In genomic region chr10:78009184-78009944, GRCm38 (mm10) we compare ENCODE assay signal across 7 mouse cellular contexts. TPM values are rescaled to one million over a fixed set of nuclear protein-coding genes. Genes with fewer than 3 reads are reported as not detected.
DNase-seq lines count a peak whose midpoint lies in the region; ATAC-seq and TF ChIP-seq lines count a peak whose summit lies in the region.

No protein-coding gene starts in this region.

- TF ChIP-seq POLR2A in small intestine, adult 2 months (IDR thresholded peaks at IDR 0.05; ENCODE audit: low read depth, low read length) = peak; percentile 63; the same call in 1 of the 2 replicates

- peak; percentile 94 for ATAC-seq in intestine, postnatal 0 days
- peak; percentile 97 for ATAC-seq in midbrain, embryonic 12.5 days (ENCODE audit: low FRiP score, low read depth)

- intact Hi-C loops in left cerebral cortex, postnatal 4 days (cut with DNase I) = no loop called here

- DNase-seq in adrenal gland, adult 2 months = peak; percentile 98
- peak; percentile 89 for DNase-seq in embryo, embryonic 11.5 days (ENCODE audit: low read depth, low spot score)
- DNase-seq in gastrocnemius, postnatal 4 days (ENCODE audit: low spot score in 2 of 2) = peak; percentile 85 to 96
- DNase-seq in left cerebral cortex, postnatal 4 days = peak; percentile 97

- peaks cover 17% of the 10 kb centered on the region for H3K4me1 ChIP-seq in intestine, postnatal 0 days (replicated peaks; ENCODE audit: control insufficient read depth, insufficient read depth, low read length)
- H3K4me1 ChIP-seq in midbrain, embryonic 12.5 days = peaks cover 35% of the 10 kb centered on the region
- peaks cover 18% of the 10 kb centered on the region for H3K4me1 ChIP-seq in small intestine, adult 2 months (ENCODE audit: control insufficient read depth, insufficient read depth, insufficient read length, low read length)

- H3K4me3 ChIP-seq in intestine, postnatal 0 days (ENCODE audit: low read depth, low read length) = peak overlapping the region; percentile 78
- peak overlapping the region; percentile 65 for H3K4me3 ChIP-seq in midbrain, embryonic 12.5 days
- peak overlapping the region; percentile 88 for H3K4me3 ChIP-seq in small intestine, adult 2 months (ENCODE audit: low read depth, low read length)

- no peaks in the 10 kb centered on the region for H3K27me3 ChIP-seq in intestine, postnatal 0 days (replicated peaks; ENCODE audit: control insufficient read depth, insufficient read depth, low read length)
- H3K27me3 ChIP-seq in midbrain, embryonic 12.5 days = peaks cover 7% of the 10 kb centered on the region
- H3K27me3 ChIP-seq in small intestine, adult 2 months (ENCODE audit: control insufficient read depth, insufficient read depth, low read length) = no peaks in the 10 kb centered on the region

- peak; percentile 83 for TF ChIP-seq CTCF in intestine, postnatal 0 days (IDR thresholded peaks at IDR 0.05; ENCODE audit: low read depth)
- TF ChIP-seq CTCF in small intestine, adult 2 months (IDR thresholded peaks at IDR 0.05; ENCODE audit: extremely low read depth, insufficient read length, insufficient replicate concordance, low read depth, low read length) = peak; percentile 28; the same call in 1 of the 2 replicates

- peak overlapping the region; percentile 89 for H3K4me2 ChIP-seq in intestine, postnatal 0 days (replicated peaks; ENCODE audit: low read depth)
- peak overlapping the region; percentile 78 for H3K4me2 ChIP-seq in midbrain, embryonic 12.5 days (replicated peaks)

- H3K36me3 ChIP-seq in intestine, postnatal 0 days (ENCODE audit: control insufficient read depth, insufficient read depth) = no peaks in the 10 kb centered on the region
- no peaks in the 10 kb centered on the region for H3K36me3 ChIP-seq in midbrain, embryonic 12.5 days
- no peaks in the 10 kb centered on the region for H3K36me3 ChIP-seq in small intestine, adult 2 months (ENCODE audit: control insufficient read depth, insufficient read depth, low read length)

- peak overlapping the region; percentile 67 for H3K9ac ChIP-seq in intestine, postnatal 0 days (ENCODE audit: low read depth, low read length)
- H3K9ac ChIP-seq in midbrain, embryonic 12.5 days (replicated peaks) = peak overlapping the region; percentile 89

- WGBS in intestine, postnatal 0 days = under 1% methylated on average over 55 of the region's 59 CpGs
- WGBS in midbrain, embryonic 12.5 days = under 1% methylated on average over 58 of the region's 59 CpGs
- WGBS in small intestine, adult 2 months = under 1% methylated on average over 59 of the region's 59 CpGs

- H3K9me3 ChIP-seq in intestine, postnatal 0 days (ENCODE audit: control insufficient read depth) = no peaks in the 10 kb centered on the region
- H3K9me3 ChIP-seq in midbrain, embryonic 12.5 days = no peaks in the 10 kb centered on the region

- peak overlapping the region; percentile 92 for H3K27ac ChIP-seq in intestine, postnatal 0 days (ENCODE audit: low read depth, low read length)
- peak overlapping the region; percentile 94 for H3K27ac ChIP-seq in midbrain, embryonic 12.5 days (replicated peaks)
- peak overlapping the region; percentile 99 for H3K27ac ChIP-seq in small intestine, adult 2 months (ENCODE audit: insufficient read depth, low read depth, low read length)

RNA-seq across cellular contexts. Expression of gene Pfkl, which starts 0.5 kb away (rescaled TPM):
- 100 to 1,000 TPM; 128 to 145 TPM for total RNA-seq in adrenal gland, adult 2 months (2021)
- polyA plus RNA-seq in adrenal gland, adult 2 months (2012; rRNA removed) = 122 and 138 TPM in 2 replicates
- 10 to 100 TPM; 17.0 to 21.0 TPM for total RNA-seq in gastrocnemius, postnatal 4 days (2021)
- 42.3 and 51.1 TPM in 2 replicates for polyA plus RNA-seq in intestine, postnatal 0 days (2015; fragmentation: Nextera tagmentation; extraction: Ambion mirVana)
- total RNA-seq in left cerebral cortex, postnatal 4 days (2021) = 10 to 100 TPM; 73.2 to 83.6 TPM
- 104 and 116 TPM in 2 replicates for polyA plus RNA-seq in midbrain, embryonic 12.5 days (2016; fragmentation: Nextera tagmentation; extraction: Ambion mirVana)
- 31.2 and 39.0 TPM in 2 replicates for polyA plus RNA-seq in small intestine, adult 2 months (2012; rRNA removed)

RNA-seq across cellular contexts. Expression of gene 1810043G02Rik, which starts 31.0 kb away (rescaled TPM):
- total RNA-seq in adrenal gland, adult 2 months (2021) = 10 to 100 TPM; 19.7 to 23.7 TPM
- polyA plus RNA-seq in adrenal gland, adult 2 months (2012; rRNA removed) = 92.1 and 111 TPM in 2 replicates
- total RNA-seq in gastrocnemius, postnatal 4 days (2021) = 10 to 100 TPM; 10.5 to 12.3 TPM
- polyA plus RNA-seq in intestine, postnatal 0 days (2015; fragmentation: Nextera tagmentation; extraction: Ambion mirVana) = 8.5 and 8.6 TPM in 2 replicates
- total RNA-seq in left cerebral cortex, postnatal 4 days (2021) = 10 to 100 TPM; 28.9 to 35.3 TPM
- 32.0 and 32.9 TPM in 2 replicates for polyA plus RNA-seq in midbrain, embryonic 12.5 days (2016; fragmentation: Nextera tagmentation; extraction: Ambion mirVana)
- 11.0 and 14.6 TPM in 2 replicates for polyA plus RNA-seq in small intestine, adult 2 months (2012; rRNA removed)

RNA-seq across cellular contexts. Expression of gene Dnmt3l, which starts 32.4 kb away (rescaled TPM):
- 10 to 100 TPM; 23.2 to 29.5 TPM for total RNA-seq in adrenal gland, adult 2 months (2021)
- 14.6 and 15.5 TPM in 2 replicates for polyA plus RNA-seq in adrenal gland, adult 2 months (2012; rRNA removed)
- not detected for total RNA-seq in gastrocnemius, postnatal 4 days (2021)
- 0.14 and 0.31 TPM in 2 replicates for polyA plus RNA-seq in intestine, postnatal 0 days (2015; fragmentation: Nextera tagmentation; extraction: Ambion mirVana)
- not detected for total RNA-seq in left cerebral cortex, postnatal 4 days (2021)
- polyA plus RNA-seq in midbrain, embryonic 12.5 days (2016; fragmentation: Nextera tagmentation; extraction: Ambion mirVana) = not detected in 2 replicates
- 0.86 and 1.1 TPM in 2 replicates for polyA plus RNA-seq in small intestine, adult 2 months (2012; rRNA removed)

RNA-seq across cellular contexts. Expression of gene Aire, which starts 34.0 kb away (rescaled TPM):
- total RNA-seq in adrenal gland, adult 2 months (2021) = not detected
- polyA plus RNA-seq in adrenal gland, adult 2 months (2012; rRNA removed) = 0.08 TPM in 1 of 2 replicates, not detected in the other
- total RNA-seq in gastrocnemius, postnatal 4 days (2021) = not detected
- 0.04 TPM in 1 of 2 replicates, not detected in the other for polyA plus RNA-seq in intestine, postnatal 0 days (2015; fragmentation: Nextera tagmentation; extraction: Ambion mirVana)
- total RNA-seq in left cerebral cortex, postnatal 4 days (2021) = under 1 TPM; 0.44 TPM
- polyA plus RNA-seq in midbrain, embryonic 12.5 days (2016; fragmentation: Nextera tagmentation; extraction: Ambion mirVana) = 0.17 and 0.35 TPM in 2 replicates
- 0.27 and 0.34 TPM in 2 replicates for polyA plus RNA-seq in small intestine, adult 2 months (2012; rRNA removed)

RNA-seq across cellular contexts. Expression of gene Trpm2, which starts 39.0 kb away (rescaled TPM):
- total RNA-seq in adrenal gland, adult 2 months (2021) = 1 to 10 TPM; 2.6 to 3.2 TPM
- polyA plus RNA-seq in adrenal gland, adult 2 months (2012; rRNA removed) = 3.0 and 3.1 TPM in 2 replicates
- total RNA-seq in gastrocnemius, postnatal 4 days (2021) = under 1 TPM; 0.32 to 0.88 TPM
- polyA plus RNA-seq in intestine, postnatal 0 days (2015; fragmentation: Nextera tagmentation; extraction: Ambion mirVana) = 0.66 and 1.1 TPM in 2 replicates
- 10 to 100 TPM; 14.1 to 22.9 TPM for total RNA-seq in left cerebral cortex, postnatal 4 days (2021)
- 1.2 and 1.5 TPM in 2 replicates for polyA plus RNA-seq in midbrain, embryonic 12.5 days (2016; fragmentation: Nextera tagmentation; extraction: Ambion mirVana)
- polyA plus RNA-seq in small intestine, adult 2 months (2012; rRNA removed) = 1.8 and 3.4 TPM in 2 replicates

Comparison
In these comparisons a context has a peak if more than half of its experiments do, and no peak if none do; other contexts are left out.
1. Peak in every context shown above with its lines: DNase-seq, ATAC-seq, H3K4me3 ChIP-seq and H3K27ac ChIP-seq.